Mouse (Mus musculus): ENCODE measurements at regions not wholly inside any gene's neighbourhood (a gene's known extent, or its start where the extent isn't known, plus 50 kb on each side); places are given as distances from the start of the nearest gene placed in this dataset.

GRCm38 (mm10) chr1:90412511-90413045 lies 190.2 kb upstream of the Cops8 start:
- H3K27me3 ChIP-seq (ENCODE audit: control insufficient read depth, insufficient read depth, low read length) = no peaks in the 10 kb centered on the region
- no peaks in the 10 kb centered on the region for H3K4me1 ChIP-seq (replicated peaks; ENCODE audit: control insufficient read depth, insufficient read depth, low read length)
- H3K4me3 ChIP-seq (ENCODE audit: control insufficient read depth, insufficient read depth, low read length) = no peak overlapping the region
- DNase-seq = no peak
- 68% methylated on average over 9 of the region's 9 CpGs for WGBS
- no peak overlapping the region for H3K27ac ChIP-seq (ENCODE audit: control insufficient read depth, insufficient read depth, low read length)
- TF ChIP-seq POLR2A (IDR thresholded peaks at IDR 0.05; ENCODE audit: control insufficient read depth, extremely low read depth, insufficient read depth, low read length, poor library complexity) = no peak
- no peak for TF ChIP-seq CTCF (IDR thresholded peaks at IDR 0.05; ENCODE audit: borderline replicate concordance, control insufficient read depth, extremely low read depth, insufficient read depth, low read length, poor library complexity)
- no peaks in the 10 kb centered on the region for H3K36me3 ChIP-seq (ENCODE audit: control insufficient read depth, insufficient read depth, low read length)

- Histone ChIP-seq H3K4me3 (ENCODE audit: control insufficient read depth, insufficient read depth, low read length) (no peak overlapping the region), H3K27ac (ENCODE audit: control insufficient read depth, insufficient read depth, low read length) (no peak overlapping the region), H3K36me3 (ENCODE audit: control insufficient read depth, insufficient read depth, low read length) (no peaks in the 10 kb centered on the region), H3K4me1 (replicated peaks; ENCODE audit: control insufficient read depth, insufficient read depth, low read length) (no peaks in the 10 kb centered on the region), H3K27me3 (ENCODE audit: control insufficient read depth, insufficient read depth, low read length) (no peaks in the 10 kb centered on the region)
- TF ChIP-seq POLR2A (IDR thresholded peaks at IDR 0.05; ENCODE audit: control insufficient read depth, extremely low read depth, insufficient read depth, low read length, poor library complexity) (no peak), CTCF (IDR thresholded peaks at IDR 0.05; ENCODE audit: borderline replicate concordance, control insufficient read depth, extremely low read depth, insufficient read depth, low read length, poor library complexity) (no peak)
- DNase-seq = no peak
- WGBS = 98% methylated on average over 4 of the region's 4 CpGs
Observed at GRCm38 (mm10) chr1:90414751-90415150, 188.0 kb upstream of the Cops8 start.

GRCm38 (mm10) chr1:90424066-90424821 lies 178.5 kb upstream of the Cops8 start:
- Histone ChIP-seq H3K27me3 (ENCODE audit: control insufficient read depth, insufficient read depth, low read length) (no peaks in the 10 kb centered on the region), H3K36me3 (ENCODE audit: control insufficient read depth, insufficient read depth, low read length) (no peaks in the 10 kb centered on the region), H3K27ac (ENCODE audit: control insufficient read depth, insufficient read depth, low read length) (no peak overlapping the region), H3K4me3 (ENCODE audit: control insufficient read depth, insufficient read depth, low read length) (no peak overlapping the region), H3K4me1 (replicated peaks; ENCODE audit: control insufficient read depth, insufficient read depth, low read length) (no peaks in the 10 kb centered on the region)
- TF ChIP-seq POLR2A (IDR thresholded peaks at IDR 0.05; ENCODE audit: control insufficient read depth, extremely low read depth, insufficient read depth, low read length, poor library complexity) (no peak), CTCF (IDR thresholded peaks at IDR 0.05; ENCODE audit: borderline replicate concordance, control insufficient read depth, extremely low read depth, insufficient read depth, low read length, poor library complexity) (no peak)
- 85% methylated on average over 13 of the region's 13 CpGs for WGBS
- no peak for DNase-seq

- H3K27me3 ChIP-seq (ENCODE audit: control insufficient read depth, insufficient read depth, low read length) = no peaks in the 10 kb centered on the region
- H3K4me3 ChIP-seq (ENCODE audit: control insufficient read depth, insufficient read depth, low read length) = no peak overlapping the region
- DNase-seq = no peak
- TF ChIP-seq CTCF (IDR thresholded peaks at IDR 0.05; ENCODE audit: borderline replicate concordance, control insufficient read depth, extremely low read depth, insufficient read depth, low read length, poor library complexity) (no peak), POLR2A (IDR thresholded peaks at IDR 0.05; ENCODE audit: control insufficient read depth, extremely low read depth, insufficient read depth, low read length, poor library complexity) (no peak)
- no peaks in the 10 kb centered on the region for H3K4me1 ChIP-seq (replicated peaks; ENCODE audit: control insufficient read depth, insufficient read depth, low read length)
- H3K27ac ChIP-seq (ENCODE audit: control insufficient read depth, insufficient read depth, low read length) = no peak overlapping the region
- H3K36me3 ChIP-seq (ENCODE audit: control insufficient read depth, insufficient read depth, low read length) = no peaks in the 10 kb centered on the region
- WGBS = 91% methylated on average over 6 of the region's 6 CpGs
Observed at GRCm38 (mm10) chr1:90428334-90428733, 174.4 kb upstream of the Cops8 start.

GRCm38 (mm10) chr1:90428774-90429173 lies 174.0 kb upstream of the Cops8 start:
- 83% methylated on average over 7 of the region's 7 CpGs for WGBS
- no peaks in the 10 kb centered on the region for H3K4me1 ChIP-seq (replicated peaks; ENCODE audit: control insufficient read depth, insufficient read depth, low read length)
- no peaks in the 10 kb centered on the region for H3K27me3 ChIP-seq (ENCODE audit: control insufficient read depth, insufficient read depth, low read length)
- TF ChIP-seq POLR2A (IDR thresholded peaks at IDR 0.05; ENCODE audit: control insufficient read depth, extremely low read depth, insufficient read depth, low read length, poor library complexity) = no peak
- TF ChIP-seq CTCF (IDR thresholded peaks at IDR 0.05; ENCODE audit: borderline replicate concordance, control insufficient read depth, extremely low read depth, insufficient read depth, low read length, poor library complexity) = no peak
- no peak overlapping the region for H3K4me3 ChIP-seq (ENCODE audit: control insufficient read depth, insufficient read depth, low read length)
- H3K27ac ChIP-seq (ENCODE audit: control insufficient read depth, insufficient read depth, low read length) = no peak overlapping the region
- no peak for DNase-seq
- H3K36me3 ChIP-seq (ENCODE audit: control insufficient read depth, insufficient read depth, low read length) = no peaks in the 10 kb centered on the region

- Histone ChIP-seq H3K27ac (ENCODE audit: control insufficient read depth, insufficient read depth, low read length) (no peak overlapping the region), H3K4me3 (ENCODE audit: control insufficient read depth, insufficient read depth, low read length) (no peak overlapping the region), H3K27me3 (ENCODE audit: control insufficient read depth, insufficient read depth, low read length) (no peaks in the 10 kb centered on the region), H3K36me3 (ENCODE audit: control insufficient read depth, insufficient read depth, low read length) (no peaks in the 10 kb centered on the region), H3K4me1 (replicated peaks; ENCODE audit: control insufficient read depth, insufficient read depth, low read length) (no peaks in the 10 kb centered on the region)
- TF ChIP-seq CTCF (IDR thresholded peaks at IDR 0.05; ENCODE audit: borderline replicate concordance, control insufficient read depth, extremely low read depth, insufficient read depth, low read length, poor library complexity) (no peak), POLR2A (IDR thresholded peaks at IDR 0.05; ENCODE audit: control insufficient read depth, extremely low read depth, insufficient read depth, low read length, poor library complexity) (no peak)
- no peak for DNase-seq
- 93% methylated on average over 9 of the region's 9 CpGs for WGBS
Observed at GRCm38 (mm10) chr1:90430480-90430879, 172.3 kb upstream of the Cops8 start.
